Mouse (Mus musculus) layer of hippocampus, postnatal 36 days (tissue): ENCODE results near the gene Specc1l. TPM values are rescaled to one million over a fixed set of nuclear protein-coding genes. Genes with fewer than 3 reads are reported as not detected.
A peak's percentile ranks its signal among the peaks of the same experiment; 100 is the strongest.

ENCODE experiments used
- DNase-seq, 2 experiments: peaks; one replicate each; pipeline ENCODE4 v3.0.0; 2022
- total RNA-seq, 2 experiments: library from RNA; stranded (reverse); gene quantifications; 2 replicates each; pipeline ENCODE4 v1.2.3; 2021

The Specc1l gene
- total RNA-seq, result 10 to 100 TPM; 40.9 to 48.0 TPM

DNA sequence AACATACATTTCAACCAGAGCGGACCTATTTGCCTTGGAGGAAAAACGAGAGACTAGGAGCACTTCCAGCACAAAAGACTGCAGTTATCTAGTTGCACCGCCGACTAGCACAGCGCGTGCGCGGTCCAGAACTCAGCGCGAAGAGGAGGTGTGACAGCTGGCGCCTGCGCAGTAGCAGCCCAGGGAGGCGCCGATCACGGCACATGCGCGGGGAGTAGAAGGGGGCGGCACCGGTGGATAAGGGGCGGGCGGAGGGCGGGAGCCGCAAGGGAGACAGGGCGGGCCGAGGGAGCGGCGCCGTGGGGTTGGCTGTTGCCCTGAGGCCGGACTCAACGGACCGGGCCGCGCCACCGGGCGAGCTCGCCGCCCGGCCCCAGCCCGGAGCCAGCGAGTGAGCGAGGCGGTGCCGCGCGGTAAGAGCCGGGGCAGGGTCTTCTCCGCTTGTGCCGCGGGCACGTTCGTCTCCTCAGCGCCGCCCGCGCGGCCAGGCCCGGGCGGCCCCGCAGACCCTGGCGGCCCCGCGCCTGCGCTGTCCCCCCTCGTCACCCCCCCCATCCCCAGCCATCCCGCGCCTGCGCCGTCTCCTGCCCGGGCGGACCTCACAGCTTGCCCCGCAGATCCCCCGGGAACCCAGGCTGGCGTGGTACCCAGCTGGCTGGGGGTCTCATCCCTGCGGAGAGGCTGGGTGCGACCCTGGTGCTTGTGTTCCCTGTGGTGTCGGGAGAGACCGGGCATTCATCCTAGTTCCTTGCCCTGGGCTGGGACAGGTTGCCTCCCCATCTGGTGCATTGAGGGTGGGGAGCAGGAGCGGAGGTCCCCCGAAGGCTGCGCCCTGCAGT lies at the start of gene Specc1l:
TSS of gene Specc1l (plus strand) at position 267 of the 839 bp plus-strand sequence.
- DNase-seq, result peak; percentile 96

DNA sequence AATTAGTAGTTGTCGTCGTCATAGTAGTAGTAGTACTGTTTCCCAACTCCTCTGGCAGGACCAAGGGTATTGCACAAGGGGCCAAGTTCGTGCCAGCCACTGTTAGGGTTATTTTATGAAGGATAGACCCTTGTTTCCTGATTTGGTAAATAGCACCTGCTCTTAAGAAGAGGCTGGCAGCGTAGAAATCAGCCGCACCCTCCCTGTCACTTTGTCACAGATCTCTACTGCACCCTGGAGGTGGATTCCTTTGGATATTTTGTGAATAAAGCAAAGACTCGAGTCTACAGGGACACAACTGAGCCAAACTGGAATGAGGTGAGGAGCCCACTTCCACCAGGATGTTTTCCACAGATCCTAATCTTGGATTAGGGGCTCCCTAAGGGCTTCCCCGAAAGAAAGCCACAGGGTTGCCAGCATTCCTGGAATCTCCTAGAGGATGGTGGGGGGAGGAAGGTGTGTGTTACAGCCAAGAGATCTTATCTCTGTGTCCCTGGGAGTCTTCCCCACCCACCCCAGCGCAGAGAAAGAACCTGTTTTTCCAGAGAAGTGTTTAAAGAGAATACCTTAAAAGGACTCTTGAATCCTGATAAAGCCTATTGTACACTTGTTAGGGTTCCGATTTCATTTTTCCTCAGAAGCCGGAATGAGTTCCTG lies 45.9 kb upstream of the Specc1l start:
- no peak for DNase-seq

DNA sequence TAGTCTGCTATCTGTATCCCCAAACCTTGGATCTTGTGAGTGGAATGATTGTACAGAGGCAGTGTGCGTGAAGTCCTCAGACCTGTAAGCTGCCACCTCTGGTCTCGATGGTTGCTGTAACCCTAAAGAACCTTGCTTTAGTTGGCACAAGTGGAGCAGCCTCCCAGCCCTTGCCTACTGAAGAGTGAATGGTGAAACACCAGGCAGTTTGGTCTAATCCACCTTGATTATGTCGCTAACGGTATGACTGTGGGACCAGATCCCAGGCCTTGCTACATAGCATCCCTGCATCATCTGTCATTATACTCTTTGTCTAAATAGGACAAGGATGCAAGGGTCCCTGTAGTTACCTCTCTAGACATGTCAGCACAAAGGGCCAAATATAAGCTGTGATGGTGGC lies 45.3 kb upstream of the Specc1l start:
- no peak for DNase-seq

DNA sequence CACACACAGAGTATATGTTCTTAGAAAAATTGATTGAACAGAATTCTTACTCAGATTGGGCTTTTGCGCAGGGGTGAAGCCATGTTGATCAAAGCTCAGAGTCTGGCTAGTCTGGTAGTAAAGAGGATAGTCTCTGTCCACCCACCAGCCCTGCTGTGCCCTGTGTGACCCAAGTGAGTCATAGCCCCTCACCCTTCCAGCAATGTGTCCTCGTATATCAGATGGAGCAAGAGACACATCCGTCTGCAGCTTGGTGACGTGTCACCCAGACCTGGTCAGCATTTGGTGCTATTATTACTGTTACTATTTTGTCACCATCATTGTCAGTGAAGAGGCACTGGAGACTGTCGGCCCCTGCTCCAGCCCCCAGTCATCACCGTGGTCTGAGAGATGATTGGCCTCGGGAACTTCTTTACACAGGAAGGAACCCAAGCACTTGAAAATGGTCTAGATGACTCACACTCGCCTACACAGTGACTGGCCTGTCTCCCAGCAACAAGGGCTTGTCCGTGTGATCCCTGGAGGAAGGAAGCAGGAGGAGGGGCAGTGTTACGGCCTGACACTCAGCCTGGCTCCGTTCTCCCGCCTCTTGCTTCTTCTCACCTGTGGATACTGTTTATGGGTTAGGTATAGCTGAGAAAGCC lies 41.5 kb upstream of the Specc1l start:
- no peak for DNase-seq

DNA sequence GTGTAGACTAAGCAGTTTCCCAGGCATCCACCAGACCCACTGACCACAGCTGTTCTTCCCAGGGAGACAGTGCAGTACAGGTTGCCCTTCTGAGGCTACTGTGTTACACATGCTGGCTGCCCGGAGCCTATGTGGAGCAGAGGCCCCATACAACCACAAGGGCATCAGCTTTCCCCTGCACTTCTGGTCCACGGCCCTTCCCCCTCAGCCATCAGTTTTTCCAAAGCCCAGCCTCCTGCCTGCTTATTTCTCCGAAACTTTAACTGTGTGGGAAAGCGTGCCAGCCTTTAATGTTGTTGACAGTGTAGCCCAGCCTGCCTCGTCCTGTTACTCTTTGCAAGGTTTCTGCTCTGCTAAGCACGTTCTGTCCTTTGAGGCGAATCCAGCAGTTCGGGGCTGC lies 38.8 kb upstream of the Specc1l start:
- DNase-seq, result no peak

DNA sequence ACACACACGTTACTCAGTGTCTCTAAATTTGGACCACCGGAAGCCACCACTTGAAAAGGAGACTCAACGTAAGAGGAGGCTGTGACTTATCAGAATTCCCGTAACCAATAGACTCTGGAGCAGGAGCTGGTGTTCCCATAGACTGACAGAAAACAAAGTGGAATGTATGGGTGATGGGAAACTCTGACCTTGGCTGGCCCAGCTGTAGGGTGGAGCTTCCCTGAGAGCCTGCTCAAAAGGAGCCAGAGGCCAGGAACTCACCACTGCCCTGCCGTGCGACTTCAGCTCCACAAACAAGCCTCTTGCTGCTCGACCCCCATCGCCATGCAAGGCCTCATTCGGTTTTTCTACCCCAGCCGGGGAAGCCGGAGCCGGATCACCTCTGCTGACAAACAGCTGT lies 38.2 kb upstream of the Specc1l start:
- DNase-seq, result no peak

DNA sequence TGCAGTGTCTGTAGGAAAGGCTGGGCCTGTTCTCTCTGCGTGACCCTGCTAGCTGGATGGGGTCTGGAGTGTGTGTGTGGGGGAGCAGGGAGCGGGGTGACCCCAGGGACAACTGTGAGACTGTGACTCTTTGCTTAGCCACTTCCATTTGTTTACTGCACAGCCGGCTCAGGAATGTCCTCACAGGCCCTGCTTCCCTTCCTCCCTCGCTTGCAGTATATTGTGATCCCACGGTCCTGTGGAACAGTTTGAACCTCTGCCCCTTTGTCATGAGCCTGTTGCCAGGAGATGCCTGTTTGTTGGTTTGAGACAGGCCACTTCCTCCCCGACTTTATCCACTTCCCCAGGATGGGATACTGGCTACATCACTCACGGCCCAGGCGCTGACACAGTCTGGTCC lies 35.4 kb upstream of the Specc1l start:
- no peak for DNase-seq

DNA sequence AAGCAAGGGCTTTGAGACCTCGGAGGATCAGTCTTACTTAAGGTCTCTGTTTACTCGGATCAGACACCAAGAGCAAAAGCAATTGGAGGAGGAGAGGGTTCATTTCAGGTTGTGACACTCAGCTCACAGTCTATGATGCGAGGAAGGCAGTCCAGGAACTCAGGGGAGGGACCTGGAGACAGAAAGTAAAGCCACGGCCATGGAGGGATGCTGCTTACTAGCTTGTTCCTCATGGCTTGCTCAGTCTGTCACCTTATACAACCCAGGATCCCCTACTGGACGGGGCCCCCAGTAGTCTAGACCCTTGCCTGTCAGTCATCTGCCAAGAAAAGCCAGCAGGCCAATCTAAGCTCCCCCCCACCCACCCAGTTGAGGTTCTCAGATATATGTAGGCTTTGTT lies 33.0 kb upstream of the Specc1l start:
- no peak for DNase-seq

DNA sequence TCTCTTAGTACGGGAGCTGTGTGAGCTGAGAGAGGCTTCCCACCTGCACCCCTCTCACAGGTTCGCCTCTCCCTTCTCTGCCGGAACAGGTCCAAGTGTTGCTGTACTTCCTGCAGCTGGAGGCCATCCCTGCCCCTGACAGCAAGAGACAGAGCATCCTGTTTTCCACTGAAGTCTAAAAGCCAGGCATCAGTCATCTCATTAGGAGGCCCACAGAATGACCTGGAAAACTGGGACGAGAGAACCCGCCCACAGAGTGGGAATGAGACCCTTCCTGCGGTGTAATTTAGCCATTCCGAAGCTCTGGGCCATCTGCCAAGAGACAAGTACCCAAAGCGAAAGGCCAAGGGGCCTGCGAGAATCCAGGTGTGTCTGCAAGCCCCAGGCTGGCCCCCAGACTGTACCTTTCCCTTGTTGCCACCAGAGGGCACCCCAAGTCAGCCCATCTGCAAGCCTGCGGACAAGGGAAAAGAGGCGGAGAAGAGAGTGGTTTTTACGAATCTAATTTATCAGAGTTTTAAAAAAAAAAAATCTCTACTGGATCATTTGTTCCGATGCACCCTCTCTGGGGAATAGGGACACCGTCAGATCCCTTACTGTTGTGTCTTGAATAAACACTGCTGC lies 29.6 kb upstream of the Specc1l start:
- peak; percentile 68 to 72 for DNase-seq

DNA sequence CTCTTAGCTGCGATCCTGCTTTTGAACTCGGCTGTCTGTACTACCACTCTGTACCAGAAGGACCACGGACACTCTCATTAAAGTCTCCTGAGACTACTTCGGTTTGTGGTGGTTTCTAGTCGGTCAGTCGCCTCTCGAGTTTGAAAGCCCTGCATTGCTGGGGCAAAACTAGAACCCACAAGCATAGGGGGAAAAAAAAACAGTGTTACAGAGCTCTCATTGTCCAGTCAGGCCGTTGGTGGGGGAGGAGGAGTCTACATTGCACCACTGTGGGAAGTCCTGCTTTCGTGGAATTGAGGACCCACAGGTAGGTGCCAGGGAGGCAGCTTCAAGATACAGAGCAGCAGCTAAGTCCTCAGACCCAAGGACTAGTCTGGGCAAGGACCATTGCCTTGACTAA lies 27.0 kb upstream of the Specc1l start:
- DNase-seq, result no peak

DNA sequence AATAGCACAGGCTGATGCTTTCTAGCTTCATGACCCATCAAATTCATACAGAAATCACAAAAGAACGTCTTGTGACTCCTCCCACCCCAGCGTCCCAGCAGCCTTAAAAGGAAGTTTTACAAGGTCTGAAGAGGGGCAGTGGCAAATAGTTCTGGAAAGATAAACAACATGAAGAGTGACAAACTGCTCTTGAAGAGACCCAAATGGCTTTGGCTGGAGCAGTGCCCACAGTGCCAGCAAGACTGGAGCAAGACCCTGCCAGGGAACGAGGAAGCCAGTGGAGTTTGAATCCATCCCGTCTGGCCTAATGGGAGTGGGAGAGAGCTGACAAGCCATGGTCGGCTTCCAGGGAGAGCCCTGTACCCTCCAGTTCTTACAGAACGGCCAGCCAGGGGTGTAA lies 25.3 kb upstream of the Specc1l start:
- no peak for DNase-seq

DNA sequence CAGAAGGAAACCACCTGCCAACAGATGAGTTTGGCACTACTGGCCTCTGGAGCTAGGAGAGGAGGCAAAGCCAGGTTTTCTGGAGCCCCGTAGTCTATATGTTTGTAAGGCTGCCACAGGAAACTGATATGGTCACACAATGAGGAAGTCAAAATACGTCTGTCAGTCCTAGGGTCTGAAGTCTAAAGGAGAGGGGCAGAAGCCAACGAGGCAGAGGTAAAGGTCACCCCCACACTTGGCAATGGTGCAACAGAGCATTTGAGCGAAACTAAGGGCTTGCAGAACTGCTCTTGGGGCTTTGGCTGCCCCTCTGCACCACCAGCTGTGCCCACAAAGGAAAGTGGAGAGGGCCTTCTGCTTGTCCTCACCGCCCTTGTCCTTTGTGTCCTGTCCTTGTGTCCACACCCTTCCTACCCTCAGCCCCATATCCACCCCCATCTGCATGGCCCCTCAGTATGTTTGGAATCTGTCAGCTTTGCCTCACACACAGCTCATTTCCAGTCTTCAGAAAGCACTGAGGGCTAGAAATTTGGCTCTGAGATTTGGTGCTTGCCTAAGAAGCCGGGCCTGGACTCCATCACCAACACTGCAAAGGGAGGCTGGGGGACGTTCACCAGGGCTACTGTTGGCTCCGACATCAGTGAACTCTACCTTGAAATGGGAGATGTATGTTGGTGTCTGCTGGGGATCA lies 24.4 kb upstream of the Specc1l start:
- DNase-seq, result no peak

DNA sequence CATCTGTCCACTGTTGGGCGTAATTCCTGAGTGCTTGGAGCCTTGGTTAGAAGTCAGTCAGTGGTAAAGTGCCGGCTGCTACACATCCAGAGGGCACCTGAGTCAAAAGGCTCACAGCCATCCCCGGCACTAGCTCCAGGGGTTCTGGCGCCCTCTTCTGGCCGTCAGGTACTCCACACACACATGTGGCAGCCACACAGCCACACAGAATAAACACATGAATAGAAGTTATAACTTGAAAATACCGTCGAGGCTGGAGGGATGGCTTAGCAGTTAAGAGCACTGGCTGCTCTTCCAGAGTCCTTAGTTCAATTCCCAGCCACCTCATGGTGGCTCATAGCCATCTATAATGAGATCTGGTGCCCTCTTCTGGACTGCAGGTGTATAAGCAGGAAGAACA lies 20.2 kb upstream of the Specc1l start:
- no peak for DNase-seq

DNA sequence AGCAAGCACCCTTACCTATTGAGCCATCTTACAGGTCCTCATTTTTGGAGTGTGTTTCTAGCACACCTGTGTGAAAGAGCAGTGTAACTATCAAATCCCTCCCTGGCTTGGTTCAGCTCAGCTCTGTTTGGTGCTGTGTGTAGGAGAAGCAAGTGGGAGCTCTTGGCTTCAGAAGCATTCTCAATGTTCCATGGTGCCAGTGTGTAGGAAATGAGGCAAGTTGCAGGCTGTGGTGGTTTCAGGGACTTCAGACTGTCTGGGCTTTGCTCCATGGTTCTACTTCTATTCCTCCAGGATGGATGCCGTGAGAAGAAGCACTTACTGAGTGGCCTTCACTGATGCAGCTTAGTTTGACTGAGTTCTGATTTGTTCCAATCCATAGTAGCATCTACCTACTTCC lies 14.1 kb upstream of the Specc1l start:
- no peak for DNase-seq

DNA sequence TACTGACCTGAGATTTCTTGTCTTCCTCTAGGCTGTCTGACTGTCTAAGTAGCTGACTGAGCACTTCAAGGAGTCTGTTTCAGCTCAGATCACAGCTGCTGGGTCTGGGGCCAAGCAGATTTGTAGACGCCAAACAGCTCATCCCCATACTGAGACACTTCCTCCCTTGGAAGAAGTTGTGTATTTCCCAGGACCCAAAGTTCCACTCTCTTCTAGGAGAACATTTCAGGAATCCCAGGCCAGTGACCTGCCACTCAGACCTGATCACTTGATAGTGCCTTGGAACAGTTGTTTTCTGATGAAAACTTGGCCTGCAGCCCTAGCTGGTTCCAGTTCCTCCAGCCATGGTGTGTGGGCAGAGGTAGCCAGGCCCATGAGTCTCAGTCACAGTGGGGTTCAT lies 11.1 kb upstream of the Specc1l start:
- no peak for DNase-seq

DNA sequence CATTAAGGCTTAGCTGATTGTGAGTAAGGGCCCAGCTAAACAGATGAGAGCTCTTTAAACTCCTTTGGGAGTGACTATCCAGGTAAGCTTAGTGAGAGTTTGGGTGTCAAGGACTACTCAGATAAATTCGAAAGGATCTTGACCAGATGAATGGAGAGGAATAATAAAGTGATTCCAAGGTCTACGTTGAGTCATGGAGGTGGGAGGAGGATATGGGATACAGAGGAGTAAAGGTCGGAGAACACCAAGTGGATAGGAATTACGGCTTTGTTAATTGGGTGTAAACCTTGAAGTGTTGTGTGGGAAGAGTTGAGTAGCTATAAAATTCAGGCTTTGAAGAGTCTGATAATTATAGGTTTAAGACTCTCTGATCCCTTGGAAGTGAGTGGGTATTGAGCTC lies 5.7 kb upstream of the Specc1l start:
- no peak for DNase-seq

DNA sequence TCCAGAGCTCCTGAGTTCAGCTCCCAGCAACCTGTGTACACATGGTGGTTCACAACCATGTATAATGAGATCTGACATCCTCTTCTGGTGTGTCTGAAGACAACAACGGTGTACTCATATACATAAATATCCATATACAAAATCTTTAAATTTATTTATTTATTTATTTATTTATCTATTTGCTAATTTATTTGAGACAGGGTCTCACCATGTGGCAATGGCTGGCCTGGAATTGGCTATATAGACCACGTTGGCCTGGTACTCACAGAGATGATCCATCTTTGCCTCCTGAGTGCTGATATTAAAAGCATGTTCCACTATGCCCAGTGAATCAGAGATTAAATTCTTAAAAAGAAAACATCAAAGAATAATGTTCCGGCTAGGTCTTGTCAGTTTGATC lies 1.0 kb upstream of the Specc1l start:
- DNase-seq, result no peak

DNA sequence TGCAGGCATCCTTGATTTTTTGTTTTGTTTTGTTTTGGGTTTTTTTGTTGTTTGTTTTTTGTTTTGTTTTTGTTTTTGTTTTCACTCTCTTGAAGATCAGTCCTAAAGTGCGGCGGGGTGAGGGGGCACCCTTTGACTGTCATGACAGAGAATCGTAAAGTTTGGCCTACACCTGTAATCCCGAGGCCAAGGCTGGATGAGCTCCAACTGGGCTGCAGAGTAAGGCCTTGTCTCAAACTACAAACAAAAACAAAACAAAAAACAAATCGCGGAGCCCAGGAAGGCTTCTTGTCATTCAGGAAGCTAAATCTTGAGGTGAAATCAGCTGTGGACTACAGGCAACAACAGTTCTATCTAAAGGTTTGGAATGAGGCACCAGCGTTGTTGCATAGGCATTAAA lies 1.1 kb downstream of the Specc1l start:
- DNase-seq, result no peak

DNA sequence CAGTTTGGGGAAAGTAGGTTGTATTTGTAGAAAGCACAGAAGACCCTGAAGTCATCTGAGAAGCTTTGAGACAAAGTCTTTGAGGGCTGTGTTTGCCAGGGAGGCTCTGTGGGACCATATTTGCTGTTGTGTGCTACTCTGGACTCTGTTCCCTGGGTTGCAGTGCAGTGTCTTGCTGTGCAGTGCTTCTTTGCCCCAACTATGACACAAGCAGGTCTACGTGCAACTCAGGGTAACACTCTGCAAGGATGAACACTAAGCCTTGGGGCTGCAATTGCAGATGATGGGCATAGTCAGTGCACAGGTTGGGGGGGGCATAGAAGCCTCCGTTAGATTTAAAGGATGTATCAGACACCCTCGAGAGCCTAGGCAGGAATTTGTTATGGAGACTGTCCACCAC lies 8.8 kb downstream of the Specc1l start:
- DNase-seq, result no peak

DNA sequence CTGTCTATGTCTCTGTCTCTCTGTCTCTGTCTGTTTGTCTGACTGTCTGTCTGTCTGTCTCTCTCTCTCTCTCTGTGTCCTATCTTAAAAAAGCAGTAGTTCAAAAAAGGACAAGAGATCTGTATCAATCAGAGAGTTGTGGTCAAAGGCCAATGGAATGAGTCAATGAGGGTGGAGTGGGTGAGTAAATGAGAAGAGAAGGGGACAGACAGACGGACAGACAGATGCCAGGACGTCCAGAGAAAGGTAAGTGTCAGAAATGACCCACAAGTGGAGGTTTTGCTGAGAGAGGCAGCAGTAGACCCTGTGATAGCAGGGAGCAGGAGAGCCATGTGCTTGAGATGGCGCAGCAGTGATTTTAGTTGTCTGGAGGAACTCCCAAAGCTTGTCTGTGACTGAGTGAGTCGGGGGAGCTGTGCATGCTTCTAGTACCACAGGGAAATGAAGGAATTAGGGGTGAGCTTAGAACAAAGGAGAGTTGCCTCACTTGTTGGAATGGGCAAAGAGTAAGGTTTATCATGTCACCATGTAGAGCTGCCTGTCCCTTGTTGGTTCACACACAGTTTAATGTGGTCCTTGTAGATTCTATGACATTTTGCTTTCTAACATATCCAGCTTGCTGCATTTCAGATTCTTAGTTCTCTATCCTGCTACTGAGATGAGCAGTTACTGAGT lies 10.2 kb downstream of the Specc1l start:
- no peak for DNase-seq

DNA sequence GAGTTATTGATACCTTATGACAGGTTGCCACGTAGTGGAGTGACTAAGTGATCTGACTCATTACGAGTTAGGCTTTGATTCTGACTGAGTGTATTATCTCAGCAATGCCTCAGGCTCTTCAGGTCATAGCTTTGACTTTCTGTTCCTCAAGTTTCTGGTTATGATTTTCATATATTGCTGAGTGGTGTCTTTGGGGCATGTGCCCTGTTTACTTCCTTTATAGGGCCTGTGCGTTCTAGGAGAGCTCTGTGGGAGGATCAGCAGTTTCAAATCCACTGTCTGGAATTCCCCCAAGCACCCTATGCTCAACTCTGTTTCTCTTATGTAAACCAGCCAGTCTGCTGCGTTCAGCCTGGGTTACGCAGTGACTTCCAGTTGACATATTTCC lies 10.7 kb downstream of the Specc1l start:
- DNase-seq, result no peak

DNA sequence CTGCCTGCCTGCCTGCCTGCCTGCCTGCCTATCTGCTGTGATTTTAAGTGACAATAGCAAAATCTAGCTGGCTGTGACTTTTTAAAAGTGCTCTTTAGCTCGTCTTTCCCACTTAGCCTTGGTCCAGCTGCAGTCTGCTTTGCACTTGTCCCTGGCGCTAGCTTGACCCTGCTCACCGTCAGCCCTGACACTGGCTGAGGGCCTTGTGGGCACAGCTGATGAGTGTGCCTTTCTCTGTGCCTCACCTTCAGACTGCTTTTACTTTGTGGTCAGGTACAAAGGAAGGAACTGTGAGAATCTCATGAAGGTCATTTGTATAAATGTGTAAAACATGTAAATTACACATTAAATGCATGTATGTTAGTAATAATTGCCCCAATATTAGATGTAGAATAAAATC lies 12.3 kb downstream of the Specc1l start:
- DNase-seq, result no peak
